Mouse (Mus musculus) bone marrow macrophage, adult 2 months (primary cell): Measurements from ENCODE around the gene Armc9. TPM values are rescaled to one million over a fixed set of nuclear protein-coding genes. Genes with fewer than 3 reads are reported as not detected.
A peak's percentile ranks its signal among the peaks of the same experiment; 100 is the strongest.

Experiments
- H3K27ac ChIP-seq: 2 replicates; pipeline ENCODE4 v1.5.1; 2012; ENCODE audit warnings: low read depth, low read length; ENCODE audit not compliant: insufficient read depth
- H3K4me1 ChIP-seq: 2 replicates; pipeline ENCODE4 v1.6.1; 2012; ENCODE audit warnings: low read length; ENCODE audit not compliant: control insufficient read depth, insufficient read depth
- H3K4me3 ChIP-seq: 2 replicates; pipeline ENCODE4 v1.5.1; 2012; ENCODE audit warnings: mild to moderate bottlenecking, low read length, moderate library complexity; ENCODE audit not compliant: insufficient read depth
- CTCF ChIP-seq: IDR thresholded peaks from 2 replicates; pipeline ENCODE4 v1.5.1; 2012; ENCODE audit warnings: low read depth, mild to moderate bottlenecking, low read length, moderate library complexity
- POLR2A ChIP-seq: IDR thresholded peaks from 2 replicates; pipeline ENCODE4 v1.6.1; 2012; ENCODE audit warnings: mild to moderate bottlenecking, low read depth, low read length, borderline replicate concordance
- polyA plus RNA-seq: library from polyadenylated mRNA; stranded (reverse); fragments of >200 nt; gene quantifications from 2 replicates; pipeline ENCODE4 v1.2.4, GENCODE M21; 2012; ENCODE audit not compliant: missing spikeins, insufficient read depth, insufficient read length

The Armc9 gene
- polyA plus RNA-seq, 1 experiment, result 3.1 TPM

GRCm38 (mm10) chr1:86144001-86144944, 10.3 kb upstream of the Armc9 start:
- no peak for TF ChIP-seq POLR2A
- no peak for TF ChIP-seq CTCF
- peaks cover 39% of the 10 kb centered on the region for H3K4me1 ChIP-seq
- no peak overlapping the region for H3K4me3 ChIP-seq
- H3K27ac ChIP-seq, result no peak overlapping the region

GRCm38 (mm10) chr1:86146293-86146692, 8.3 kb upstream of the Armc9 start:
- no peak for TF ChIP-seq CTCF
- TF ChIP-seq POLR2A, result no peak
- Histone ChIP-seq H3K4me3 (no peak overlapping the region), H3K27ac (no peak overlapping the region), H3K4me1 (peaks cover 39% of the 10 kb centered on the region)

GRCm38 (mm10) chr1:86147557-86147956, 7.0 kb upstream of the Armc9 start:
- Histone ChIP-seq H3K4me3 (no peak overlapping the region), H3K4me1 (peaks cover 35% of the 10 kb centered on the region), H3K27ac (peak overlapping the region; percentile 8; the same call in 1 of the 2 replicates)
- TF ChIP-seq CTCF (no peak), POLR2A (no peak)

- H3K4me1 ChIP-seq, result peaks cover 29% of the 10 kb centered on the region
- H3K27ac ChIP-seq, result no peak overlapping the region
- no peak overlapping the region for H3K4me3 ChIP-seq
- TF ChIP-seq POLR2A (no peak), CTCF (no peak)
These were observed 6.4 kb upstream of the Armc9 start for GRCm38 (mm10) chr1:86148161-86148560.

GRCm38 (mm10) chr1:86150929-86151328, 3.7 kb upstream of the Armc9 start:
- Histone ChIP-seq H3K4me3 (no peak overlapping the region), H3K4me1 (peaks cover 26% of the 10 kb centered on the region), H3K27ac (no peak overlapping the region)
- TF ChIP-seq POLR2A, result no peak
- no peak for TF ChIP-seq CTCF

- no peak overlapping the region for H3K27ac ChIP-seq
- H3K4me1 ChIP-seq, result peaks cover 26% of the 10 kb centered on the region
- no peak overlapping the region for H3K4me3 ChIP-seq
- TF ChIP-seq POLR2A, result no peak
These were observed 3.2 kb upstream of the Armc9 start for GRCm38 (mm10) chr1:86151376-86151775.

- TF ChIP-seq CTCF, result no peak
- TF ChIP-seq POLR2A, result no peak
- no peak overlapping the region for H3K27ac ChIP-seq
- H3K4me3 ChIP-seq, result no peak overlapping the region
- H3K4me1 ChIP-seq, result peaks cover 20% of the 10 kb centered on the region
These were observed 2.0 kb upstream of the Armc9 start for GRCm38 (mm10) chr1:86152618-86153017.

- TF ChIP-seq POLR2A, result no peak
- TF ChIP-seq CTCF, result no peak
- H3K27ac ChIP-seq, result no peak overlapping the region
- peak overlapping the region; percentile 79 for H3K4me3 ChIP-seq
- H3K4me1 ChIP-seq, result peaks cover 9% of the 10 kb centered on the region
These were observed 214 bp downstream of the Armc9 start for GRCm38 (mm10) chr1:86154824-86155164.

GRCm38 (mm10) chr1:86156075-86156474, 1.5 kb downstream of the Armc9 start:
- H3K4me3 ChIP-seq, result no peak overlapping the region
- TF ChIP-seq POLR2A, result no peak
- no peak for TF ChIP-seq CTCF
- peaks cover 9% of the 10 kb centered on the region for H3K4me1 ChIP-seq
- no peak overlapping the region for H3K27ac ChIP-seq

GRCm38 (mm10) chr1:86156595-86156994, 2.0 kb downstream of the Armc9 start:
- TF ChIP-seq POLR2A (no peak), CTCF (no peak)
- no peak overlapping the region for H3K4me3 ChIP-seq
- peaks cover 9% of the 10 kb centered on the region for H3K4me1 ChIP-seq
- H3K27ac ChIP-seq, result no peak overlapping the region

- TF ChIP-seq CTCF, result no peak
- TF ChIP-seq POLR2A, result no peak
- H3K27ac ChIP-seq, result no peak overlapping the region
- no peak overlapping the region for H3K4me3 ChIP-seq
- peaks cover 6% of the 10 kb centered on the region for H3K4me1 ChIP-seq
These were observed 5.5 kb downstream of the Armc9 start for GRCm38 (mm10) chr1:86160059-86160458.
